8 mouse cellular contexts compared by ENCODE assay signal in genomic region chr16:31492921-31493549, GRCm38 (mm10).
DNase-seq lines count a peak whose midpoint lies in the region; ATAC-seq and TF ChIP-seq lines count a peak whose summit lies in the region.

No protein-coding gene starts in this region.

- H3K36me3 ChIP-seq in CH12.LX (replicated peaks in 1 of 2; ENCODE audit: control insufficient read depth in 1 of 2, insufficient read depth in 1 of 2, low read length in 1 of 2): peaks cover 0 to 4% of the 10 kb centered on the region in 2 experiments
- no peaks in the 10 kb centered on the region for H3K36me3 ChIP-seq in embryonic facial prominence, embryonic 14.5 days (ENCODE audit: control insufficient read depth, insufficient read depth, low read length)
- no peaks in the 10 kb centered on the region for H3K36me3 ChIP-seq in limb, embryonic 10.5 days
- H3K36me3 ChIP-seq in stomach, embryonic 14.5 days (ENCODE audit: control insufficient read depth, insufficient read depth, low read length): no peaks in the 10 kb centered on the region

- H3K79me2 ChIP-seq in CH12.LX (replicated peaks; ENCODE audit: control insufficient read depth, extremely low read depth, insufficient read depth, poor library complexity, severe bottlenecking): no peaks in the 10 kb centered on the region

- peak overlapping the region; percentile 71 for H3K4me2 ChIP-seq in CH12.LX (ENCODE audit: insufficient read depth, low read depth, poor library complexity, severe bottlenecking)
- peak overlapping the region; percentile 8; the same call in 1 of the 2 replicates for H3K4me2 ChIP-seq in embryonic facial prominence, embryonic 14.5 days (ENCODE audit: low read depth, low read length)
- peak overlapping the region; percentile 17 for H3K4me2 ChIP-seq in stomach, embryonic 14.5 days (replicated peaks; ENCODE audit: low read depth, low read length)

- H3K27ac ChIP-seq in CH12.LX (ENCODE audit: insufficient read depth, low read depth): peak overlapping the region; percentile 48; the same call in 1 of the 2 replicates
- 0 out of 2 replicates have a peak overlapping the region, but pooled peaks have one; percentile 8 for H3K27ac ChIP-seq in embryonic facial prominence, embryonic 14.5 days (replicated peaks; ENCODE audit: low read depth, low read length)
- H3K27ac ChIP-seq in limb, embryonic 10.5 days: peak overlapping the region; percentile 73
- peak overlapping the region; percentile 40; the same call in 1 of the 2 replicates for H3K27ac ChIP-seq in stomach, embryonic 14.5 days (ENCODE audit: low read length)

- peak overlapping the region; percentile 20 for H3K9ac ChIP-seq in CH12.LX (ENCODE audit: insufficient read depth, low read depth)
- no peak overlapping the region for H3K9ac ChIP-seq in embryonic facial prominence, embryonic 14.5 days (ENCODE audit: low read depth, low read length)
- no peak overlapping the region for H3K9ac ChIP-seq in stomach, embryonic 14.5 days (replicated peaks; ENCODE audit: low read depth, low read length)

- 23% methylated on average over 12 of the region's 12 CpGs for WGBS in embryonic facial prominence, embryonic 14.5 days
- WGBS in limb, embryonic 10.5 days: 50% methylated on average over 12 of the region's 12 CpGs
- 22% methylated on average over 12 of the region's 12 CpGs for WGBS in stomach, embryonic 14.5 days

- in situ Hi-C loops in CH12.LX (cut with MboI; ENCODE audit: low pct_ligation_motif_present, low pct_unique_long_range_greater_than_20kb, low sequenced_read_pairs): no loop called here

- dilution Hi-C loops in CH12.LX (cut with MboI; ENCODE audit: extremely low pct_ligation_motif_present, extremely low pct_unique_long_range_greater_than_20kb, low sequenced_read_pairs): no loop called here

- no peak for TF ChIP-seq POLR2A in CH12.LX (IDR thresholded peaks at IDR 0.05; ENCODE audit: low read depth, low read length)

- ATAC-seq in embryonic facial prominence, embryonic 14.5 days (ENCODE audit: low read depth): peak; percentile 39; the same call in 1 of the 2 replicates
- ATAC-seq in stomach, embryonic 14.5 days (ENCODE audit: insufficient number of reproducible peaks, insufficient read depth, low FRiP score, low read depth): peak; percentile 72
- no peak for ATAC-seq in inflammation-experienced regulatory T-cells, adult 6 months

- TF ChIP-seq RAD21 in CH12.LX (IDR thresholded peaks at IDR 0.05; ENCODE audit: low read depth, low read length): no peak

- H3K27me3 ChIP-seq in CH12.LX (replicated peaks): no peaks in the 10 kb centered on the region
- no peaks in the 10 kb centered on the region for H3K27me3 ChIP-seq in embryonic facial prominence, embryonic 14.5 days (replicated peaks; ENCODE audit: control insufficient read depth, insufficient read depth, low read length)
- no peaks in the 10 kb centered on the region for H3K27me3 ChIP-seq in limb, embryonic 10.5 days (ENCODE audit: low read depth, poor library complexity, severe bottlenecking)
- H3K27me3 ChIP-seq in stomach, embryonic 14.5 days (ENCODE audit: control insufficient read depth, insufficient read depth, low read length): no peaks in the 10 kb centered on the region

- TF ChIP-seq CTCF in CH12.LX (conservative IDR thresholded peaks at IDR 0.05 in 1 of 2, IDR thresholded peaks at IDR 0.05 in 1 of 2; ENCODE audit: low read depth in 2 of 2, low read length in 2 of 2): no peak

- peak; percentile 42 for DNase-seq in adrenal gland, postnatal 14 days
- no peak for DNase-seq in adrenal gland, adult 8-10 months
- DNase-seq in CH12.LX (ENCODE audit: extremely low read depth): peak; percentile 66
- DNase-seq in embryonic facial prominence, embryonic 14.5 days (ENCODE audit: low spot score): peak; percentile 75
- DNase-seq in limb, embryonic 10.5 days (ENCODE audit: low spot score): no peak
- DNase-seq in kidney, postnatal 14 days: no peak

- peaks cover 21 to 40% of the 10 kb centered on the region in 2 experiments for H3K4me1 ChIP-seq in CH12.LX (ENCODE audit: control insufficient read depth in 1 of 2, insufficient read depth in 2 of 2)
- H3K4me1 ChIP-seq in embryonic facial prominence, embryonic 14.5 days (ENCODE audit: control insufficient read depth, insufficient read depth, low read length): peaks cover 33% of the 10 kb centered on the region
- peaks cover 53% of the 10 kb centered on the region for H3K4me1 ChIP-seq in limb, embryonic 10.5 days
- peaks cover 18% of the 10 kb centered on the region for H3K4me1 ChIP-seq in stomach, embryonic 14.5 days (ENCODE audit: control insufficient read depth, insufficient read depth, low read length)

- TF ChIP-seq EP300 in CH12.LX (IDR thresholded peaks at IDR 0.05; ENCODE audit: low read length): no peak

- no peaks in the 10 kb centered on the region for H3K9me3 ChIP-seq in CH12.LX (replicated peaks; ENCODE audit: low read length)
- H3K9me3 ChIP-seq in embryonic facial prominence, embryonic 14.5 days (ENCODE audit: control insufficient read depth, low read length): no peaks in the 10 kb centered on the region
- H3K9me3 ChIP-seq in limb, embryonic 10.5 days (replicated peaks): no peaks in the 10 kb centered on the region
- no peaks in the 10 kb centered on the region for H3K9me3 ChIP-seq in stomach, embryonic 14.5 days (ENCODE audit: control insufficient read depth, low read depth, low read length)

- peak overlapping the region in 1 of 3 experiments; percentile 5 for H3K4me3 ChIP-seq in CH12.LX (replicated peaks in 1 of 3; ENCODE audit: low read depth in 2 of 3, low read length in 2 of 3, poor library complexity in 1 of 3)
- no peak overlapping the region for H3K4me3 ChIP-seq in embryonic facial prominence, embryonic 14.5 days (ENCODE audit: low read depth, low read length)
- no peak overlapping the region for H3K4me3 ChIP-seq in limb, embryonic 10.5 days
- H3K4me3 ChIP-seq in stomach, embryonic 14.5 days (ENCODE audit: low read depth, low read length): no peak overlapping the region

TF ChIP-seq in CH12.LX, 34 proteins besides CTCF, POLR2A, EP300 and RAD21:
- TF ChIP-seq BHLHE40 (IDR thresholded peaks at IDR 0.05; ENCODE audit: low read depth, low read length) (no peak), USF1 (IDR thresholded peaks at IDR 0.05; ENCODE audit: low read depth, low read length) (no peak), USF2 (conservative IDR thresholded peaks at IDR 0.05; ENCODE audit: low read depth, low read length) (no peak), NELFE (IDR thresholded peaks at IDR 0.05; ENCODE audit: low read depth, low read length) (no peak), ZNF384 (IDR thresholded peaks at IDR 0.05; ENCODE audit: low read depth, low read length) (peak; percentile 21; the same call in 1 of the 2 replicates), RCOR1 (conservative IDR thresholded peaks at IDR 0.05; ENCODE audit: low read depth, low read length) (no peak), MAFK (IDR thresholded peaks at IDR 0.05; ENCODE audit: insufficient replicate concordance, low read length) (0 out of 2 replicates have a peak, but pooled peaks have one; percentile 62), ZC3H11A (IDR thresholded peaks at IDR 0.05; ENCODE audit: low read depth, low read length) (no peak), PAX5 (IDR thresholded peaks at IDR 0.05; ENCODE audit: low read length) (no peak), TBP (conservative IDR thresholded peaks at IDR 0.05; ENCODE audit: low read depth, low read length) (no peak), HCFC1 (IDR thresholded peaks at IDR 0.05; ENCODE audit: low read depth, low read length) (no peak)

Comparison
In these comparisons a context has a peak if more than half of its experiments do, and no peak if none do; other contexts are left out.
1. DNase-seq: peak in adrenal gland, postnatal 14 days (single experiment), CH12.LX (single experiment) and embryonic facial prominence, embryonic 14.5 days (single experiment); none in adrenal gland, adult 8-10 months (single experiment), limb, embryonic 10.5 days (single experiment) and kidney, postnatal 14 days (single experiment).
2. H3K27ac ChIP-seq: peak in every context shown above with its lines; median percentile 73 in limb, embryonic 10.5 days; 48 in CH12.LX; 40 in stomach, embryonic 14.5 days; 8 in embryonic facial prominence, embryonic 14.5 days.
3. H3K4me2 ChIP-seq: peak in every context shown above with its lines; median percentile 71 in CH12.LX; 17 in stomach, embryonic 14.5 days; 8 in embryonic facial prominence, embryonic 14.5 days.